Mouse (Mus musculus) heart, embryonic 13.5 days (tissue): ENCODE data around the gene Lekr1. TPM values are rescaled to one million over a fixed set of nuclear protein-coding genes. Genes with fewer than 3 reads are reported as not detected.

Experiments
- ATAC-seq: fragments of 200-750 bp; cut with Nextera tagmentation; 2 replicates; pipeline ENCODE4 v1.8.0; 2017; ENCODE audit warnings: moderate TSS enrichment; ENCODE audit not compliant: insufficient number of reproducible peaks, low FRiP score, low TSS enrichment; ENCODE audit errors: extremely low read depth
- H3K27ac ChIP-seq: fragments of 300-500 bp; sonication (generic); replicated peaks from 2 replicates; pipeline ENCODE4 v1.5.1; 2015; ENCODE audit warnings: moderate library complexity, mild to moderate bottlenecking, inconsistent platforms
- H3K27me3 ChIP-seq: fragments of 300-500 bp; sonication (generic); replicated peaks from 2 replicates; pipeline ENCODE4 v1.6.1; 2015; ENCODE audit warnings: mild to moderate bottlenecking, inconsistent platforms
- H3K36me3 ChIP-seq: fragments of 300-500 bp; sonication (generic); 2 replicates; pipeline ENCODE4 v1.6.1; 2015; ENCODE audit warnings: mild to moderate bottlenecking, inconsistent platforms
- H3K4me1 ChIP-seq: fragments of 300-500 bp; sonication (generic); 2 replicates; pipeline ENCODE4 v1.6.1; 2015; ENCODE audit warnings: inconsistent platforms
- H3K4me2 ChIP-seq: fragments of 300-500 bp; sonication (generic); 2 replicates; pipeline ENCODE4 v1.6.1; 2015; ENCODE audit warnings: inconsistent platforms, mild to moderate bottlenecking, moderate library complexity
- H3K4me3 ChIP-seq: fragments of 300-500 bp; sonication (generic); 2 replicates; pipeline ENCODE4 v1.5.1; 2015; ENCODE audit warnings: moderate library complexity, mild to moderate bottlenecking, inconsistent platforms
- H3K9ac ChIP-seq: fragments of 300-500 bp; sonication (generic); 2 replicates; pipeline ENCODE4 v1.6.1; 2015; ENCODE audit warnings: inconsistent platforms, mild to moderate bottlenecking, moderate library complexity
- H3K9me3 ChIP-seq: fragments of 300-500 bp; sonication (generic); 2 replicates; pipeline ENCODE4 v1.6.1; 2016; ENCODE audit warnings: inconsistent platforms
- WGBS: fragments of 180-500 bp; shearing (Covaris S2); methylation state at CpG from one replicate; pipeline ENCODE4 v1.1.7; 2015; ENCODE audit warnings: mixed read lengths; 5-methylcytosine and 5-hydroxymethylcytosine counted together
- polyA plus RNA-seq: library from polyadenylated mRNA; unstranded; fragments of >200 nt; fragmentation: Nextera tagmentation; extraction: Ambion mirVana; gene quantifications from 2 replicates; pipeline ENCODE4 v1.2.1, GENCODE M21; 2015

The Lekr1 gene
- polyA plus RNA-seq, 1 experiment from 2014 or later = 6.6 TPM

DNA sequence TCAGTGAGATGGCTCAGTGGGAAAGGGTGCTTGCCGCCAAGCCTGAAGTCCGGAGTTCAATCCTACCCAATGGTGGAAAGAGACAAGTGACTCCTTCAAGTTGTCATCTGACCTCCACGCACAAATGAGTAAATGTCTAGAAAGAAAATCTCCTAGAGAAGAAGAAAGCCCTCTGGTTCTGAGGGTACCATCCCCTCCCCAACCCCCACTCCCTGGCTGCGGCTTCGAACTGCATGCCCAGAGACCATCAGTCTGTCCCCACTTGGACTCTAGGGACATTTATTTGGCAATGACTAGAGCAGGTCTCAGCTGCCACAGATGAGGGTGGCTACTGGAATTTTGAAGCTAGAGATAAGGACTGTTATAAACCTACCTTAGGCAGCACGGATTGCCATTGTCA lies 193.7 kb downstream of the Lekr1 start:
- H3K4me3 ChIP-seq = no peak overlapping the region
- H3K4me2 ChIP-seq = no peak overlapping the region
- H3K9me3 ChIP-seq = no peaks in the 10 kb centered on the region
- H3K27ac ChIP-seq = no peak overlapping the region
- no peaks in the 10 kb centered on the region for H3K36me3 ChIP-seq
- WGBS = 77% methylated on average over 6 of the region's 6 CpGs
- ATAC-seq = no peak
- no peak overlapping the region for H3K9ac ChIP-seq
- peaks cover 59% of the 10 kb centered on the region for H3K4me1 ChIP-seq
- no peaks in the 10 kb centered on the region; the same call in 1 of the 2 replicates for H3K27me3 ChIP-seq

DNA sequence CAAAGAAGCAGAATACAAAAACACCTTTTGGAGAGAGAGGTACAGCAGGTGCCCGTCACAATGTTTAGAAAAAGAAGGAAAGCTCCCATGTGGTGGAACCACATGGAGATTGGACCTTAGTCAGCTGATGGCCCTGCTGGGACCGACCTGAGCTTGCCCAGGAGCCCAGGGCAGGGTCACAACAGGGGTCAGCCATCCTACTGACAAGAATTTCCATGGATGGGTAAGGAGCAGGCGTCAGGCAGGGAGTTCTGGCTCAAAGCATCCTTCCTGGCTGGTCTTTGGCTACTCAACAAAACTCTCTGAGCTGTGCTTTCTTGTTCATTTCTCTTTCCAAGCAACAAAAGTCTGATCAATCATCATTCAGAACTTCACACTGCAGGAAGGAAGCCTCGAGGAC lies 194.9 kb downstream of the Lekr1 start:
- no peak for ATAC-seq
- Histone ChIP-seq H3K27me3 (no peaks in the 10 kb centered on the region; the same call in 1 of the 2 replicates), H3K4me3 (no peak overlapping the region), H3K27ac (no peak overlapping the region), H3K4me2 (no peak overlapping the region), H3K36me3 (no peaks in the 10 kb centered on the region), H3K9me3 (0 out of 2 replicates have a peak, but pooled peaks cover 2% of the 10 kb centered on the region), H3K4me1 (peaks cover 59% of the 10 kb centered on the region), H3K9ac (no peak overlapping the region)
- 48% methylated on average over 4 of the region's 4 CpGs for WGBS

DNA sequence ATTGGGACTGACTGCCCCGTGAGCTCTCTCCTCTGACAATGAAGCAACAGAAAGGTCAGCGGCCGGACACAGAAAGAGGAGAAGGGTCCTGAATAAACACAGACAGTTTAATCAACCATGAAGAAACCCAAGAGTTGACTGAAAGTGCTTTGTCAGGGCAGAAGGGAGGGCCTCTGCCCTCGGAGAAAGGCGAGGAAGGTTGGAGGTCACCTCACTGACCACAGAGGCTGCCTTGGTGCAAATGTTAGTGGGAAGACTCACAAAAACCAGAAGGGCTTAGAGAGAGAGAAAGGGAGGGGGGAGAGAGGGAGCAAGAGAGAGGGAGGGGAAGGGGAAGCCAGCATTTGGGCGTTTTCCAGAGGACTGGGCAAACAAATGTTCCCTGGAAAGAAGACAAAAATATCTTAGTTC lies 195.4 kb downstream of the Lekr1 start:
- WGBS = 14% methylated on average over 6 of the region's 6 CpGs
- peaks cover 59% of the 10 kb centered on the region for H3K4me1 ChIP-seq
- peak overlapping the region; percentile 52 for H3K9ac ChIP-seq
- no peaks in the 10 kb centered on the region; the same call in 1 of the 2 replicates for H3K27me3 ChIP-seq
- H3K27ac ChIP-seq = peak overlapping the region; percentile 41
- H3K9me3 ChIP-seq = 0 out of 2 replicates have a peak, but pooled peaks cover 3% of the 10 kb centered on the region
- H3K4me2 ChIP-seq = no peak overlapping the region
- no peak overlapping the region for H3K4me3 ChIP-seq
- ATAC-seq = no peak
- H3K36me3 ChIP-seq = no peaks in the 10 kb centered on the region

DNA sequence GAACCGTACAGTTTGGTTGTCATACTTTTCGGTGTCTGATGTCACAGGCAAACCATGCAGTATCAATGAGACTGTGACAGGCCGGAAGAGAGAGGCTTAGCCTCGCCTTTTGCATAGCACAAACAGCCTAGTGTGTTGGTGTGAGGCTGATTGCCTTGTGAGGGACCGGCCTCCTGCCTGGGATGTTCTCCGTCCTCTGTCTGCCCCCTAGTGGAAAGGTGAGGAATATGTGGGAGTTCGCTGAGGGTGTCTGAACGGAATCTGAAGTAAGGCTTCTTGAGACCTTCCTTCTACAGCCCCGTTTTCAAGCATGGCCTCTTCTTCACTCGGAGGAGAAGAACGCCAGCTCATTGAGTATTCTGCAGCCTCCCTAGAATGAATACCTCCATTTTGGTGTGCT lies 197.3 kb downstream of the Lekr1 start:
- WGBS = under 1% methylated on average over 11 of the region's 11 CpGs
- peak overlapping the region; percentile 32 for H3K4me3 ChIP-seq

DNA sequence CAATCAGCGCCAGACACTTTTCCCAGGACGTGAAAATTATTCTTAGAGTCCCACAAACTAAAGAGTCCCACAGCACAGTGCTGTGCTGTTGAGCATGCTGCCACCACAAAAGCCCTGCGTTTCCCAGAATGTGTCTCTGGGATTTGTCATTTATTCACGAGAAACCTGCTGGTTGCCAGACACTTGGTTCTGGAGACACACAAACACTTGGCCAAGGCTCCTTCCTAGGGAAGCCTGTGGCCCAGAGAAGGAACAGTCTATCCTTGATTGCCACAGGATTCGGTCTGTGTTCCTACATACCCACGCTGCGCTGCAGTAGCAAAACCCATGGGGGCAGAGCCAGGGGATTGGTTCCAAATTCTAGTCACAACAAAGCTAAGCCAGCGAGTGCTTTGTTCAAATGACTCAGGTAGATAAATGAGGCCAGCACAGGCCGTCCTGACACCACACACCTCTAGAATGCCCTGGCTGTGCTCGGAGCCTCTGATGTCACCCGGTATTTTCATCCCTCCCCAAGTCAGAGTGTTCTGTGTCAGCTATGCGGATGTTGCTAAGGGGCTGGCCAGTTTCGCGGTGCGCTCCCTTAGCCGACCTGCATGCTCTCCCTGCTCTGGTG lies 197.8 kb downstream of the Lekr1 start:
- Histone ChIP-seq H3K36me3 (no peaks in the 10 kb centered on the region), H3K9ac (peak overlapping the region; percentile 74), H3K4me2 (peak overlapping the region; percentile 66), H3K4me3 (peak overlapping the region; percentile 32), H3K27me3 (no peaks in the 10 kb centered on the region), H3K4me1 (peaks cover 51% of the 10 kb centered on the region), H3K9me3 (0 out of 2 replicates have a peak, but pooled peaks cover 3% of the 10 kb centered on the region), H3K27ac (no peak overlapping the region)
- WGBS = 44% methylated on average over 16 of the region's 16 CpGs
- no peak for ATAC-seq

More for the DNA sequence above, 197.3 kb downstream of the Lekr1 start:
- H3K27me3 ChIP-seq = no peaks in the 10 kb centered on the region
- H3K9ac ChIP-seq = peak overlapping the region; percentile 74
- H3K9me3 ChIP-seq = 0 out of 2 replicates have a peak, but pooled peaks cover 3% of the 10 kb centered on the region
- peak overlapping the region; percentile 66 for H3K4me2 ChIP-seq
- peaks cover 54% of the 10 kb centered on the region for H3K4me1 ChIP-seq
- no peak overlapping the region for H3K27ac ChIP-seq
- no peak for ATAC-seq
- H3K36me3 ChIP-seq = no peaks in the 10 kb centered on the region

DNA sequence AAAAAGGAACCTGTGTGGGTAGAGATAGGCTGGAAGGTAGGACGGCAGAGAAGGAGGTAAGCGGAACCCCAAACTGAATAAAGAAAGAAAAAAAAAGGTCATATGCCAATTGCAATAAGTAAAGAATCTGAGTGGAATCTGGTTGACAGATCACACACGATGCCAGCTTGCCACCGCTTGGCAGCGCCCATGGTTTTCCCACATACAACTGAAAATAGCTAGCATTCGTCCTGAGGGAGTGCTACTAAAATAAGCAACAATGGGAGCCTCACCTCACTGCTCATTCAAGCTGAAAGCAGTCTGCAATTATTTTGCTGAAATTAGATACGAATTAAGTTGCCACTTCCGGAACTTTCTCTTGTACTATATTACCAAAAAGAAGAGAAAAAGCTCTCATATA lies 202.9 kb downstream of the Lekr1 start:
- 70% methylated on average over 8 of the region's 8 CpGs for WGBS
- Histone ChIP-seq H3K9me3 (0 out of 2 replicates have a peak, but pooled peaks cover 3% of the 10 kb centered on the region), H3K4me1 (peaks cover 48% of the 10 kb centered on the region), H3K4me3 (no peak overlapping the region), H3K9ac (no peak overlapping the region), H3K36me3 (no peaks in the 10 kb centered on the region), H3K27ac (no peak overlapping the region), H3K4me2 (no peak overlapping the region), H3K27me3 (no peaks in the 10 kb centered on the region)
- no peak for ATAC-seq

DNA sequence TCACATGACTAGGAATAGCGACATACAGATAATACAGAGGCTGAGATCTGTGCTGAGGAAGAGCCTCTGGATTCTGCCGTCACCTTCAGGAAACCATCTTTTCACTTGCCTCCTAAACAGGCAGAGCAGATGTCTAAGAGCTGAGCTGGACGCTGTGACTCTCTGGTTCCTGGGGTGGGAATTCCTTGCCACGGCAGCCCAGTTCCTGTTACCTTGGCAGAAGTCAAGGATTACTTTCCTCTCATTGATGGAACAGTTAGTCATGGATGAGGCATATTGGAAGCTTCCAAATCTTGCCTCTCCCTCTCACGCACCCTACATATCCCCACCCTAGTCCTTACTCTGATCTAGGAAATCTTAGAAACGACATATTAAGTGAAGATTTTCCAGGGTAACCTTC lies 203.7 kb downstream of the Lekr1 start:
- Histone ChIP-seq H3K27ac (no peak overlapping the region), H3K4me3 (no peak overlapping the region), H3K4me1 (peaks cover 48% of the 10 kb centered on the region), H3K4me2 (no peak overlapping the region), H3K9ac (no peak overlapping the region), H3K27me3 (no peaks in the 10 kb centered on the region), H3K9me3 (0 out of 2 replicates have a peak, but pooled peaks cover 3% of the 10 kb centered on the region), H3K36me3 (no peaks in the 10 kb centered on the region)
- WGBS = 59% methylated on average over 6 of the region's 6 CpGs
- ATAC-seq = no peak

DNA sequence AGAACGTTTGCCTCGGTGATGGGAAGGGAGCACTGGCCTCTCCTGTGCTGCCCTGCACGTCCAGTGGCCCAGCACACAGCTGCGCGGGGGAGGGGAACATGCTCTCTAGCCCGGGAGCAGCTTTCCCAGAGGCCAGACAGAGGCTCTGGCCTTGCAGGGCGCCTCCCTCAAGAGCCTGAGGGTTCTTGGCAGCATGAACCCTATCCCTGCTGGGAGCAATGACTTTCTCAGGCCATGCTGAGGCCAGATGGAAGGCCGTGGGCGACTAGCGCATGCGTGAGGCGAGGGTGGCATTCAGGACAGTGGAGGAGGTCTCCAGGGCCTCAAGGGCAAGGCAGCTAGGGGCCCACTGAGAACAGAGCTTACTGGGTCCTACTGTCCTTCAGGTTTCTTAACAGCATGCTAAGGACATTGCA lies 205.2 kb downstream of the Lekr1 start:
- ATAC-seq = peak; percentile 71
- WGBS = 3% methylated on average over 12 of the region's 12 CpGs
- peak overlapping the region; percentile 49 for H3K4me2 ChIP-seq

DNA sequence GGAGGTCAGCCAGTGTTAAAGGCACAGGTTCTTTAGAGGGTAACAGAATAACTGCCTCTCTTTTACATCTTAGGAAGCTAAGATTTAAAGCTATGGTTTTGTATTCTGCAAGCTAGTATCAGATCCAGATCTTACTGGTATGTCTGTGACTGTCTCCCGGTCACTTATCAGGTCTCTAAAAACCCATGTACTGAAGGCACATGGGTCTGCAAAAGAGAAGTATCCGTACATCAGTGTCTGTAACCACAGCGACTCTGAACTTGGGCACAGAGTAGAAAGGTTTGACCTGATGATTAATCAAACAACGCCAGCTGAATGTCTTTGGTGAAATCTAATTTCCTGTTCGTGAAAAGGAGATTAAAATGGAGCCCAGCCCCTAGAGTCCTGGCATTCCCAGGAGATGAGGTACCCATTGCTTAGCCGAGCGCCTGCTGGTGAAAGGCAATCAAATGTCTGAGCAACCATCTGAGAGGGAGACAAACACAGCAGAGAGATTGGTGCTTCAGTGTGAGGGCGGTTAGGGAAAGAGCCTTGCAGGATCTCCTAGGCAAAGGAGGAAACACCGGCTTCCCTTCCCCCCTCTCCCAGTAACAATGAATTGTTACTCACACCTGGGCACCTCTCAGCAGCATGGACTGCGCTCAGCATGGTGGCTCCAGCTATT lies 205.7 kb downstream of the Lekr1 start:
- ATAC-seq = no peak

More for the DNA sequence above, 205.2 kb downstream of the Lekr1 start:
- Histone ChIP-seq H3K27me3 (no peaks in the 10 kb centered on the region), H3K27ac (peak overlapping the region; percentile 94), H3K4me1 (peaks cover 48% of the 10 kb centered on the region), H3K4me3 (no peak overlapping the region), H3K9ac (peak overlapping the region; percentile 70), H3K36me3 (no peaks in the 10 kb centered on the region), H3K9me3 (no peaks in the 10 kb centered on the region)

DNA sequence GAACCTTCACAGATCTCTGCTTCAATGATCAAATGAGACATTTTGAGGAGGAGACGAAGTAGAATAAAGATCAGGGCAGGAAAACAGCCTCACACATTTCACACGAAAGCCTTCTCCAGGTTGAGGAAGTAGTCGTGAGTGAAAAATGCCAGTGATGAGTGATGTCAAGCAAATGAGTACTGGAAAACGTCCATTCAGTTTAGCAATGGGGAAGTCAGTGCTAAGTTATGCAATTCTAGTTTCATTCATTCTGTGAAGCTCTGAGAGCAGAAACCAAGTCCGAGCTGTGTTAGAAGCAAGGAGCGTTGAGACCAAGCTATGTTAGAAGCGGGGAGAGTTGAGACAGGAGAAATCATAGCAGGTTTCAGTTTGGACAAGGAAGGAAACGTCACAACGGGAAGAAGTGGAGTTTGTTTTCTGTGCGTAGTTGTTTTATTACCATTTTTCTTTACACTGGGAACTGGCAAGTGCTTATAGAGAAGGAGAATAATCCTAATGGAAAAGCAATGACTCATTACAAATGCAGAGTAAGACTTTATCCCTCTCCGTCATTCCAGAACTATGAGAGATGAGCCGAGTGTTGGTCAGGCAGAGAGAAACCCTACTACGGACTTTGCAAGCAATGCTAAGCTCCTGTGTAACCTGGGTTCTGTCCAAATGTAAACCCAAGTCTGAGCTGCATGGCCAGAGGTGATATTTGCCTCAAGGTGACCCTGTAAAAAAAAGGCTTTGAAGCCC lies 207.2 kb downstream of the Lekr1 start:
- 63% methylated on average over 13 of the region's 13 CpGs for WGBS
- Histone ChIP-seq H3K36me3 (no peaks in the 10 kb centered on the region), H3K9me3 (no peaks in the 10 kb centered on the region), H3K27ac (no peak overlapping the region), H3K4me3 (no peak overlapping the region), H3K27me3 (no peaks in the 10 kb centered on the region), H3K4me1 (peaks cover 53% of the 10 kb centered on the region), H3K4me2 (no peak overlapping the region), H3K9ac (no peak overlapping the region)
- no peak for ATAC-seq

More for the DNA sequence above, 205.7 kb downstream of the Lekr1 start:
- H3K4me1 ChIP-seq = peaks cover 48% of the 10 kb centered on the region
- H3K4me2 ChIP-seq = peak overlapping the region; percentile 49
- H3K36me3 ChIP-seq = no peaks in the 10 kb centered on the region
- H3K9ac ChIP-seq = peak overlapping the region; percentile 70; the same call in 1 of the 2 replicates
- H3K27ac ChIP-seq = peak overlapping the region; percentile 94
- no peaks in the 10 kb centered on the region for H3K27me3 ChIP-seq
- no peak overlapping the region for H3K4me3 ChIP-seq
- H3K9me3 ChIP-seq = no peaks in the 10 kb centered on the region
- WGBS = 32% methylated on average over 10 of the region's 10 CpGs
